Mouse (Mus musculus): Measurements from ENCODE around the gene Glb1l3. TPM values are rescaled to one million over a fixed set of nuclear protein-coding genes. Genes with fewer than 3 reads are reported as not detected.
A peak's percentile ranks its signal among the peaks of the same experiment; 100 is the strongest.
"Not testable (repeated sequence)": the region's sequence is repeated elsewhere in the genome, so short reads cannot be mapped to it uniquely, and the experiment has no call there.

Gene Glb1l3
- not detected in 2 replicates for polyA plus RNA-seq (2012; rRNA removed)

- DNase-seq, result no peak
- 66% methylated on average over 5 of the region's 5 CpGs for WGBS
- Histone ChIP-seq H3K36me3 (ENCODE audit: control insufficient read depth, insufficient read depth, low read length) (no peaks in the 10 kb centered on the region), H3K4me1 (ENCODE audit: control insufficient read depth, insufficient read depth, low read length) (no peaks in the 10 kb centered on the region), H3K27me3 (replicated peaks; ENCODE audit: control insufficient read depth, insufficient read depth, low read length) (no peaks in the 10 kb centered on the region; the same call in 1 of the 2 replicates), H3K4me3 (ENCODE audit: insufficient read depth, low read depth, low read length) (no peak within 1 kb of the TSS), H3K27ac (ENCODE audit: insufficient read depth, low read depth, low read length) (no peak within 1 kb of the TSS)
- TF ChIP-seq POLR2A (IDR thresholded peaks at IDR 0.05; ENCODE audit: low read depth, low read length) (no peak), CTCF (conservative IDR thresholded peaks at IDR 0.05; ENCODE audit: insufficient read depth, insufficient read length, low read depth, low read length) (no peak)
Observed at GRCm38 (mm10) chr9:26860751-26861150, at the start of gene Glb1l3. Glb1l3 (minus strand) TSS chr9:26860890.

GRCm38 (mm10) chr9:26869856-26870255, 9.2 kb upstream of the Glb1l3 start:
- WGBS, result 87% methylated on average over 7 of the region's 7 CpGs
- not testable (repeated sequence) for H3K27me3 ChIP-seq (replicated peaks; ENCODE audit: control insufficient read depth, insufficient read depth, low read length)

GRCm38 (mm10) chr9:26831089-26831488, 29.6 kb downstream of the Glb1l3 start:
- no peak overlapping the region for H3K27ac ChIP-seq (ENCODE audit: insufficient read depth, low read depth, low read length)
- no peaks in the 10 kb centered on the region for H3K4me1 ChIP-seq (ENCODE audit: control insufficient read depth, insufficient read depth, low read length)
- TF ChIP-seq CTCF (conservative IDR thresholded peaks at IDR 0.05; ENCODE audit: insufficient read depth, insufficient read length, low read depth, low read length) (no peak), POLR2A (IDR thresholded peaks at IDR 0.05; ENCODE audit: low read depth, low read length) (no peak)
- no peaks in the 10 kb centered on the region for H3K36me3 ChIP-seq (ENCODE audit: control insufficient read depth, insufficient read depth, low read length)
- no peaks in the 10 kb centered on the region for H3K27me3 ChIP-seq (replicated peaks; ENCODE audit: control insufficient read depth, insufficient read depth, low read length)
- 85% methylated on average over 3 of the region's 3 CpGs for WGBS
- no peak overlapping the region for H3K4me3 ChIP-seq (ENCODE audit: insufficient read depth, low read depth, low read length)
- no peak for DNase-seq

More at GRCm38 (mm10) chr9:26869856-26870255, 9.2 kb upstream of the Glb1l3 start:
- not testable (repeated sequence) for H3K4me1 ChIP-seq (ENCODE audit: control insufficient read depth, insufficient read depth, low read length); H3K4me3 ChIP-seq (ENCODE audit: insufficient read depth, low read depth, low read length); DNase-seq; H3K27ac ChIP-seq (ENCODE audit: insufficient read depth, low read depth, low read length); H3K36me3 ChIP-seq (ENCODE audit: control insufficient read depth, insufficient read depth, low read length)

GRCm38 (mm10) chr9:26819942-26820341, 40.7 kb downstream of the Glb1l3 start:
- Histone ChIP-seq H3K36me3 (ENCODE audit: control insufficient read depth, insufficient read depth, low read length) (no peaks in the 10 kb centered on the region), H3K27me3 (replicated peaks; ENCODE audit: control insufficient read depth, insufficient read depth, low read length) (no peaks in the 10 kb centered on the region), H3K4me1 (ENCODE audit: control insufficient read depth, insufficient read depth, low read length) (no peaks in the 10 kb centered on the region; the same call in 1 of the 2 replicates), H3K4me3 (ENCODE audit: insufficient read depth, low read depth, low read length) (no peak overlapping the region), H3K27ac (ENCODE audit: insufficient read depth, low read depth, low read length) (no peak overlapping the region)
- peak; percentile 39 for DNase-seq
- 25% methylated on average over 1 of the region's 1 CpGs for WGBS
- TF ChIP-seq POLR2A (IDR thresholded peaks at IDR 0.05; ENCODE audit: low read depth, low read length), result no peak
- no peak for TF ChIP-seq CTCF (conservative IDR thresholded peaks at IDR 0.05; ENCODE audit: insufficient read depth, insufficient read length, low read depth, low read length)

GRCm38 (mm10) chr9:26808735-26809134, 52.0 kb downstream of the Glb1l3 start:
- 83% methylated on average over 2 of the region's 2 CpGs for WGBS
- Histone ChIP-seq H3K27me3 (replicated peaks; ENCODE audit: control insufficient read depth, insufficient read depth, low read length) (no peaks in the 10 kb centered on the region), H3K4me1 (ENCODE audit: control insufficient read depth, insufficient read depth, low read length) (peaks cover 11% of the 10 kb centered on the region), H3K27ac (ENCODE audit: insufficient read depth, low read depth, low read length) (no peak overlapping the region), H3K36me3 (ENCODE audit: control insufficient read depth, insufficient read depth, low read length) (no peaks in the 10 kb centered on the region), H3K4me3 (ENCODE audit: insufficient read depth, low read depth, low read length) (no peak overlapping the region)
- TF ChIP-seq POLR2A (IDR thresholded peaks at IDR 0.05; ENCODE audit: low read depth, low read length), result no peak
- no peak for TF ChIP-seq CTCF (conservative IDR thresholded peaks at IDR 0.05; ENCODE audit: insufficient read depth, insufficient read length, low read depth, low read length)
- no peak for DNase-seq

- H3K27ac ChIP-seq (ENCODE audit: insufficient read depth, low read depth, low read length), result peak within 1 kb of the TSS; percentile 34
- TF ChIP-seq POLR2A (IDR thresholded peaks at IDR 0.05; ENCODE audit: low read depth, low read length) (peak; percentile 49), CTCF (conservative IDR thresholded peaks at IDR 0.05; ENCODE audit: insufficient read depth, insufficient read length, low read depth, low read length) (no peak)
- DNase-seq, result peak; percentile 98
Observed at GRCm38 (mm10) chr9:26805935-26806666, 54.6 kb downstream of the Glb1l3 start, which contains the start of gene Glb1l2. Glb1l2 (minus strand) TSS chr9:26806468.

GRCm38 (mm10) chr9:26804321-26804720, 56.4 kb downstream of the Glb1l3 start:
- Histone ChIP-seq H3K4me3 (ENCODE audit: insufficient read depth, low read depth, low read length) (0 out of 2 replicates have a peak overlapping the region, but pooled peaks have one; percentile 20), H3K4me1 (ENCODE audit: control insufficient read depth, insufficient read depth, low read length) (peaks cover 28% of the 10 kb centered on the region), H3K27me3 (replicated peaks; ENCODE audit: control insufficient read depth, insufficient read depth, low read length) (no peaks in the 10 kb centered on the region), H3K27ac (ENCODE audit: insufficient read depth, low read depth, low read length) (no peak overlapping the region; the same call in 1 of the 2 replicates), H3K36me3 (ENCODE audit: control insufficient read depth, insufficient read depth, low read length) (no peaks in the 10 kb centered on the region)
- DNase-seq, result no peak
- no peak for TF ChIP-seq POLR2A (IDR thresholded peaks at IDR 0.05; ENCODE audit: low read depth, low read length)
- TF ChIP-seq CTCF (conservative IDR thresholded peaks at IDR 0.05; ENCODE audit: insufficient read depth, insufficient read length, low read depth, low read length), result no peak

More at GRCm38 (mm10) chr9:26805935-26806666, 54.6 kb downstream of the Glb1l3 start, which contains the start of gene Glb1l2:
- 1% methylated on average over 33 of the region's 33 CpGs for WGBS
- Histone ChIP-seq H3K4me3 (ENCODE audit: insufficient read depth, low read depth, low read length) (peak within 1 kb of the TSS; percentile 61), H3K27me3 (replicated peaks; ENCODE audit: control insufficient read depth, insufficient read depth, low read length) (no peaks in the 10 kb centered on the region), H3K36me3 (ENCODE audit: control insufficient read depth, insufficient read depth, low read length) (no peaks in the 10 kb centered on the region), H3K4me1 (ENCODE audit: control insufficient read depth, insufficient read depth, low read length) (peaks cover 16% of the 10 kb centered on the region)
